Mouse (Mus musculus): ENCODE data around the gene Sbf2.
"Not testable (repeated sequence)": the region's sequence is repeated elsewhere in the genome, so short reads cannot be mapped to it uniquely, and the experiment has no call there.

Sbf2 gene

DNA sequence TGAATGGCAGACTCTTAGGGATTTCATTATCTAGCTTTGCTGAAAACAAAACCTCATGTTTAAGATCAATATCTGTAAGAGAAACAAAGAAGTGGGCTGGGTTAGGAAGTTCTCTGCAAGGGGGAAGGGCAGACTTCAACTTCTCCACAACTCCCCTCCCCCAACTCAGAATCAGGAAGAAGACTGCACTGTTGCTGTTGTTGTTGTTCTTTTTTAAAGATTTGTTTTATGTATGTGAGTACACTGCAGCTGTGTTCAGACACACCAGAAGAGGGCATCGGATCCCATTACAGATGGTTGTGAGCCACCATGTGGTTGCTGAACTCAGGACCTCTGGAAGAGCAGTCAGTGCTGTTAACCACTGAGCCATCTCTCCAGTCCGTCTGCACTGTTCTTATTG is 225.8 kb downstream of the Sbf2 start:
- not testable (repeated sequence) for DNase-seq (ENCODE audit: low spot score)

DNA sequence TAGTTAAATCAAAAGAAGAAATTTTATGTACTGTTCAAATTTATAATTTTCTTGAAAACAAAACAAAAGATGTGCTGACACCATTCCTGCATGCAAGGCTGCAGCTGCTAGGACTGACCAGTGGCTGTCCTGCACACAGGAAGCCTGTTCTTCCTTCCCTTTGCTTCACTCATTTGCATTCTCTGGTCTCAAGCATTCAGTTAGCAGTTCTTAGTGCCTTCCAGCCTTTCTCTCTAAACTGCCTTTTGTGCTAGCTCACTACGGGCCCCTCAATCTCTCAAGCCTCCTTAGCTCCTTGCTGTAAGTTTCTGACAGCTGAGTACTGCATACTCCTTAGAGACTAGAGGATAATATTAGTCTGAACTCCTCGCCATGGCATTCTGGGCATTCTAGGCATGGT is 227.2 kb downstream of the Sbf2 start:
- DNase-seq (ENCODE audit: low spot score), result no peak

DNA sequence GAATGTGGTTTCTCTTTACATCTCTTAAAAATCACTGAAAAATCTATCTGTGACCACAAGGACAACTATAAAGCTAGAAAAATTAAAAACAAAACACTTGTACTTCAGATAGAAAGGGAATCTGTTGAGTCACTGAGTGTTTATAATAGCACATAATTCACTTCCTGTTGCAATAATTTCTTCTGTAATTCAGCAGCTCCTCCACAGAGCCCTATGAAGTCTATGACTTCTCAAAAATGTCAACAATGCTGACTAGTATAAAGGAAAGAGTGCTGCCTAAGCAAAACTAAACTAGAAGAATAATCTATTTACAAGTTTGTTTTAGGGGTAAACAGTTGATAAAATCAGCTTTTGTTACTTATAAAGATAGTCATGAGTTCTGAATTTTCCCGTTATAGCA is 229.2 kb downstream of the Sbf2 start:
- DNase-seq (ENCODE audit: low spot score), result no peak

DNA sequence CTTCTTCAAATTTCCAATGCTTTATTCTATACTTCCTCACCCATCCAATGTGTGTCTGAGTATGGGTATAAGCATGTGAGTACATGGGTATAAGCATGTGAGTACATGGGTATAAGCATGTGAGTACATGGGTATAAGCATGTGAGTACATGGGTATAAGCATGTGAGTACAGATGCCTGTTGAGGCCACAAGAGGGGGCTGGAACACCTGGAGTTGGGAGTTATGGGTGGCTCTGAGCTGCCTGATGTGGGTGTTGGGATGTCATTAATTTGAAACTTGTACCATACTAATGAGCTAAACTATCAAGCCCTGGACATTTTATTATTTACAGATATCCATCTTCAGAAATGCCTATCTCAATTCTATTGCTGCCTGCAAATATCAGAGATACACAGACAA is 230.4 kb downstream of the Sbf2 start:
- no peak for DNase-seq (ENCODE audit: low spot score)

DNA sequence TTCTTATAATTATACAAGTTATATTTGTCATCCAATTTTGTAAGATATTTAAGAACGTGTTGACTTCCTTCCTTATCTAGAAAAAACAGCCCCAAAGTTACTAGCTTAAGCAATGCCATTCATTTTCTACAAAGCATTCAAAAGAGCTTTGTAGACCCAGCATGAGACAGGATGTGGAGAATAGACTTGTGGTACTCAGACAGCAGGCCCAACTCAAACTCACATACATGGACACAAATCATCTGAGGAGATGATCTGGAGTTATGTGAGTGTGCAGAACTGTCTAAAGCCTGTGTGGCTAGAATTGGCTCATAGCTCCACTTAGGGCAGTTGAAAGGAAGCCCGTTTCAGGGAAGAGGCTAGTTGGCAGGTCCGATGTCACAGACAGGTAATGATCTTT is 233.1 kb downstream of the Sbf2 start:
- no peak for DNase-seq (ENCODE audit: low spot score)

DNA sequence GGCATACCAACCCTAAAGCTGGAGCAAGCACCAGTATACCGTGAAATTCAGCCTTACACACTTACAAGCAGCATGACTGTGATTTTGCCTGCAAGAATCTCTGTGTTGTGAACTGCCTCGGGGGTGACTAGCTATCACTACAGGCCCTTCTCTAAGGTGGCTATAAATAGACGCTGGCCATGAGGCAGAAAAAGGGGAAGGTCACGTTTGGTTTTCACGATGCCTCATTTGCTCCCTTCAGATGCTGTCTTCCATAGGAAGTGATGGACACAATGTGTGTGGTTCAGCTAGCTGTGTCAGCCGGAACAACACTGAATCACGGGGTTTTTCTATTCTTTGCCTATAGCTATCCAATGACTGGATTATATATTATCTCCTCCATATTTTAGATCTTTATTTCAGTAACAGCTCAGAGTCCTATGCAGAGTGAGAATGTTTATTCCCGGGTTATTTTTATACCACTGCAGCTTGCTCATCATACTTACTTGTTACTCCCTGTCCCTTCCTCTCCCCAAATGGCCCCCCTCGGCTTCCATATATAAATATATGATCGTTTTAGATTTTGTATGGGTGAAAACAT is 235.3 kb downstream of the Sbf2 start:
- no peak for DNase-seq (ENCODE audit: low spot score)

DNA sequence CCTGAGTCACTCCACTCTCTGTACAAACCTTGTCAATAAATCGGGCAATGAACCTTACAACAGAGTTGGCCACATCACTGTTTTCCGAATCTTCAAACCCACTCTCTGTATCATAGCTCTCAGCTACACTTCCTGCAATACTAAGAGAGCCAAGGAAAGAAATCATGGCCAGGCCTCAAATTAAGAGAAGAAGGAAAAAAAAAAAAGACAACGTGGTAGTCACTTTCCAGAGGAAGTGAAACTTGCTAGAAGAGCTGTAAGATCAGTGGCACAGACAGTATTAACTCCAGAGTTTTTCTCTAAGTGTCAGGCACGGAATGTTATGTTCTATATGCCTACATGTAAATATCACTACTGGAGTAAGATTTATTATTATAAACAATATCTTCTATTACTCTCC is 242.2 kb downstream of the Sbf2 start:
- no peak for DNase-seq (ENCODE audit: low spot score)

DNA sequence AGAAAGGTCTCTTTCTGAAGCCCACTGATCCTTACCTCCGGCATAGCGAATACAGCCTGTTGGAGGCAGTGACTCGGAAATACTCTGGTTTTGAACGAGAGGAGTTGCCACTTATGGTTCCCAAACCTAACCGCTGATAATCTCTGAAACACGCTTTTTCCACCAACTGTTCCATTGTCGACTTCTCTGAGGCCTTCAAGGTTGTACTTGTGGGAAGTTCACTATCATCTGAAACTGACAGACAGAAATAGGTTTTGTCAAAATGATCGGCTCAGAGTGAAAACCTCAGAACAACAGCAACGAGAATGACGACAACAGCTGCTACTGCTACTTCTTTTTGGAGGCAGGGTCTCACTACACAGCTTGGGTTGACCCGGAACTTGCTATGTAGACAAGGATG is 252.7 kb downstream of the Sbf2 start:
- no peak for DNase-seq (ENCODE audit: low spot score)

DNA sequence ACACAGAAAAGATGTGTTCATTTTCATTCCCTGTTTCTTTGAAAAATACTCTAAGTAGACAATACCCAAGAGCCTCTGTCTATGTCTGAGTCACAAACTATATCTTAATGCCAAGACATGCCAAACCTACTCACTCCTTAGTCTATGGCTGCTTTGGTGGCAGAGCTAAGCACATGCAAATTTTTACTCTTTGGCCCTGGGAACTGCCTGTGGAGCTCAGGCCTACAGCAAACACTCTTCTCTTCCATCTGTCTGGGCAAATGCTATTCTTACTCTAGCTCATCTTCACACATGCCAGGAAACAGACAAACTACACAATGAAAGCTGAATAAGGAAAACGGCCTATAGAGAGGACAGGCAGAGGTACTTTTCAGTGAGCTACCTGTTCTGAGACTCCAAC is 253.2 kb downstream of the Sbf2 start:
- no peak for DNase-seq (ENCODE audit: low spot score)

DNA sequence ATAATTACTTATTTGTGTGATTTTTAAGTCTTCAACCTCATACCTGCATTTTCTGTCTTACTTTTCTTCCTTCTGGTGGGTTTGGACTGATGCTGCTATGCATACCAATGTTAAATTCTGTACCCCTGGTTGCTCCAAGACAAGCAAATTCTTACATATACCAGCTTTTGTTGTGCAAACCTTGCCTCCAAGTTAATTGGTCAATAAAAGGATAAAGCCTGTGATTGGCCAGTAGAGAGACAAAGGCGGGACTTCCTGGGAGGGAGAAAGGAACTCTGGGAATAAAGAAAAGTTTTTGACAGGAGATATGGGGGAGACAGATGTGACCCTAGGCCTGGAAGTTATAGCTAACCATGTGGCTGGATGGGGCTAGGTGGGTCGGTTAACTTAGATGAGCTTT is 255.3 kb downstream of the Sbf2 start:
- no peak for DNase-seq (ENCODE audit: low spot score)

DNA sequence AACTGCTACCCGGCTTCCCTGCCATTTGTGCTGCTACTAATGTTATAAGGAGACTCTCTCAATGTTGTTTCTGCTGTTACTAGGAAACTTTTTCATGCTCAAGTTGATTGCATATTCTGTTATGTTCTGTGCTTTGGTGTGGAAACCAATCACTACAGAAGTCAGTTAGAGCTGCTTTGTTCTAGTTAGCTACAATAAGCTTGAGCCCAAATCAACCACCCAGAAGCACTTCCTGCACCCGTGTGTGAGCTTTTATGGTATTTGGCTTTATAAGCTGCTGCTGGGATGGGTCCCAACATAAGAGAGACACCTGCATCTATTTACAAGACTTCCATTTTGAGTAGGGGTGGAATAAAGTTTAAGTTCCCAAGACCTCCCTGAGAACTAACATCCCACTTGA is 260.8 kb downstream of the Sbf2 start:
- no peak for DNase-seq (ENCODE audit: low spot score)

DNA sequence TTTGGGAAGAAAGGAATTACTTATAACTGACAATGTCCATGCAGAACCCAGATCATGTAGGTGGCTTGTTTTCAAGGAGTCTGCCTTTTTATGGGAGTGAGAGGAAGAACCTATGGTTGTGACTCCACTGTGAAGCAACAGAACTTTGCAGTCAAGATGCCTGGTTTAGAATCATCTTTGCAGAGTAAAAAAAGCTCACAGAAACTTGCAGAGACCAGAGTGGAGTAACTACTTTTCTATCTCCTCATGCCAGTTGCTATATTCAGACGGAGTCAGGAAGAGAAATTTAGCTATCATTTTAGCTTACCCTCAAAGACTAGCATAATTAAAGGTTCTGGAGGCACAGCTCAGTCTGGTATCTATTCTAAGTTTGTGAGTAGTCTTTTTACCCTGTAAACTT is 267.5 kb downstream of the Sbf2 start:
- DNase-seq (ENCODE audit: low spot score), result no peak

DNA sequence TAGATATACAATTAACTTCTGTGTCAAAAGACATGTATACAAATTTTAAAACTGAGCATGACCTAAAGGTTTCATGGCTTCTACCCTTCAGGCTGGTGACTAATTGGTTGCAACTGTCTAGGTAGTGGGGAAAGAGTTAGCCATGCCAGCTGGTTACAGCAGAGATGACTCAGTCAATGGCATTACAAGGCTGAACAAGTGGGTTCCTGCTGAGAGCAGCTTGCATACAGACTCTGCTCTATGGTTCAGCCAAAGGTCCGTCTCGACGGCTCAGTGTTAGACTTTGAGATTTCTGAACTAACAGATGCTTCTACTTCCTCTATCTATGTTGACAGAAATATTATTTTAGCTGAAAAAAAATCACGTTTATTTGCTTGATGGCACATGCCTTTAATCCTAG is 277.1 kb downstream of the Sbf2 start:
- DNase-seq (ENCODE audit: low spot score), result no peak

DNA sequence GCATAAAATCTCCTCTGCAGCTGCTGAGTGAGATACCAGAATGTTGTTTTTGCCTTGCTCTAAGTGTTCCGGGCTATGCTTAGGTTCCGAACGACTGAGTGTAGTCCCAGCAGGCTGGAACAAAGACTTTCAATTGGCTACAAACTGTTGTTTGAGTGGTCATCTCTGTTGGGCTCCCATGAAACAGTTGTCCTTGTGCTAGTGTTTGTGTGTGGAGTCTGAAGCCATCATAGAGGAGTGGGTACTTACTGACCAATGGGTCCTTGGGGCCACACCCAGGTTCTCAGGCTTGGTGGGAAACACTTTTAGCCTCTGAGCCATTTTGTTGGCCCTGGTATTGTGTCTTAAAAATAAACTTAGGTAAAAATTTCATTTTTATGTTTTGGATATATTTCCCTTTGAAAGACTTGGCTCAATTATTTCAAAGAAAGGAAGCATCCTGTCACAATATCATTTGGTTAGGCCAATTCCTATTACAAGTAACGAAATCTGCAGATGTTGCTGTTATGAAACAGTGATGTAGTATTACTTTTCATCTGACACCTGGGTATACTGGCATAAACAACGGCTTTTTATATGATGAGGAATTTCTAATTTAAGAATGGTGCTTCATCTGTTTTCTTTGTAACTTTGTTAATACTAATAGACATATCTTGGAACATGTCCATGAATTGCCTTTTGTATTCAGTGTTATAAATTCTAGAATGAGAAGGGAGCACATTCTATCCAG is 289.2 kb downstream of the Sbf2 start:
- no peak for DNase-seq (ENCODE audit: low spot score)

DNA sequence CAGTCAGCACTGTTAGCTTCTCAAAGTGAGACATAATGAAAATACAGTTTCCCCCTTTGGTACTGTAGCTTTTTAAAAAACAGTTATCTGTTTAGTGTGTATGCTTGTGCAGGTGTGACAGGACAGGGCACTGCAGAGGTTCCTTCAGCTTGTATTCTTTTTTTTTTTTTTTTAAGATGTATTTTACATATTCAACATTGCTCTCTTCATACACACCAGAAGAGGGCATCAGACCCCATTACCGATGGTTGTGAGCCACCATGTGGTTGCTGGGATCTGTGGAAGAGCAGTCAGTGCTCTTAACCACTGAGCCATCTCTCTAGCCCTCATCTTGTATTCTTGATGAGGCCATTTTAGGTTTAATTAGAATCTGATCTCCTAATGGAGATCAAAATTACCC is 289.9 kb downstream of the Sbf2 start:
- DNase-seq (ENCODE audit: low spot score), result no peak

DNA sequence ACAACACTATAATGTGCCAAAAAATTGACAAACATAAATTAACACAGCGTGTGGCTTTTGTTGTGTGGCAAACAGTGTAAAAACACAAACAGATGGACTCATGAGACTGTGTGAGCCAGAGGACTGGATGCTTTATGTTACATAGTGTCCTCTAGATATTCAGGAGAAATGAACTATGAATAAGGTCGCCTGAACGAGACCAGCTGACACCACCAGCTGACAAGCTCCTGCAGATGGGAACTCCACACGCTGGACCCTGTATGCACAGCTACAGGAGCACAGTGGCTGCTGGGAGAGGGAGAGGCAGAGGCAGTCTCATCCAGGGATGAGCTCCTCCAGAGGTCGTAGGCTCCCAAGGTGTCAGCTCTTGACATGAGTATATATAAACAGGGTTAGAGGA is 293.6 kb downstream of the Sbf2 start:
- no peak for DNase-seq (ENCODE audit: low spot score)

DNA sequence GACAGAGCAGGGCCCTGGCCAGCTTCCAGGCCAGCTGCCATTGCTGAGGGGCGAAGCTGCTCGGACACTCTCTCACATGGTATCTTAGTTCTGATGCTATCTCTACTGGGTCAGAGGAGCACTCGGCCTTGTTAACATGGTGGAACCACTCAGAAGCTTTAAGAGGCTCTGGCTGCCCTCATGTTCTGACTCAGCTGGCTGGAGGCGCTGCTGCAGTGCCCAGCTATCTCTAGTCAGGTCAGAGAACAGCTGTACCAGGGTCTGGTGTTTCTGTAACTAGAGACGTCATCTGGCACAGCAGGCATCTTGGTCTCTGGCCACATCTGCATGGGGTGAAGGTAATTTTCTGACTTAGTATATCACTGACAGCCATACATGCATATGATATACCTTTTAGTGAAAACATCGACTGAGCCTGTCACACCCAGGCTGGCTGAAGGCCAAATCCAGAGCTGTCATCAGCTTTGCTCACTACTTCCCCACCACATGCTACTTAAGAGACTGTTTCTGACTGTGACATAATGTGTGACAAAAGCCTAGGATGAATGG is 295.7 kb downstream of the Sbf2 start:
- no peak for DNase-seq (ENCODE audit: low spot score)

DNA sequence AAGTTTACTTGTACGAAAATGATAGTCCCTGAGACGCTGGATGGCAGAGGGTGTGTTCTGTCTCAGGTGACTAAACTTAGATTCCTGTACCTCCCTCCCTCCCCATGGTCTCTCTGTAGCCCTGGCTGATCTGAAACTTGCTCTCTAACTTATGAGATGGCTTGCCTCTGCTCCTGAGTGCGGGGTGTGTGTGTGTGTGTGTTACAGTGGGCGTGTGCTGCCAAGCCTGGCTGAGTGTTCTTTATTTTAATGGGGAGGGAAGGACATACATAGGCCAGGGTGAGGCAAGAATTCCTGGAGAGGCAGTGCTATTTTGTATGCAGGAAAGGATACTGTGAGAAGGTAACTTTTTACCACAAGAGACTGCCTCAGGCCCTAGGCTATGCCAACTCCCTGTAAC is 297.3 kb downstream of the Sbf2 start:
- no peak for DNase-seq (ENCODE audit: low spot score)

DNA sequence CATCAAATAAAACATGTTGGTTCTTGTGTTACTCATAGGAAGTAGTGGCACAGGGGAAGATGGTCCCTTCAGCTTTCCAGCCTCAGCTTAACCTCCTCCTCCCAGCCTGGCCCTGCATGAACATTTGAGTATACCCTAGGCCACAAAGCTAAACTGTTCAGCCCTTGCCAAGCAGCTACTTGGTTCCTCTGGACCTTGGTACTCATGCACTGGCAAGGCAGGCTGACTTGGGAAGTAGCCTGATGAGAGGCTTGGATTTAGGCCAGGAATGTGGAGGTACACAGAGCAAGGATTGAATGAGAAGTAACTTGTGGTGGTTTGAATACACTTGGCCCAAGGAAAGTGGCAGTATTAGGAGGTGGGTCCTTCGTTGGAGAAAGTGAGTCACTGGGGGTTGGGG is 299.4 kb downstream of the Sbf2 start:
- no peak for DNase-seq (ENCODE audit: low spot score)

DNA sequence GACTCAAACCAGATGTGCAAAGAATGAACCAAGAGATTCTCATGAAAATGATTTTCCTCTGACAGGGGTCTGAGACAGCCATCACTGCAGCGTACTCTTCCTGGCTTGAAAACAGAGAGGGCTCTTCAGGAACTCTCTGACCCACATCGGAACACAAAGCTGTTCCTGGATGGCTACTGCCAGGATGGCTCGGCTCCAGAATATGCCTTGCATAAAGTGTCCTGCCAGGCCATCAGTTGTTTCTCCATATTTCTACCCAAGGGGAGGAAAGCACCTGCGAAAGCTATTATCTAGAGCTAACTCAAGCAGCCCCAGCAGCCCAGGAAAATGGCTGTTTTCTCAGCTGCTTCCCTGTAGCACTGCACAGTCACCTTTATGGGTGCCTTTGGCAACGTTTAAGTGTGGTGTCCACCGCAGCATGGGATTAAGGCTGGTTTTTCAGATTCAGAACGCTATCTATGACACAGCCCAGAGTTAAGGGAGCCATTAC is 300.3 kb downstream of the Sbf2 start:
- DNase-seq (ENCODE audit: low spot score), result no peak

DNA sequence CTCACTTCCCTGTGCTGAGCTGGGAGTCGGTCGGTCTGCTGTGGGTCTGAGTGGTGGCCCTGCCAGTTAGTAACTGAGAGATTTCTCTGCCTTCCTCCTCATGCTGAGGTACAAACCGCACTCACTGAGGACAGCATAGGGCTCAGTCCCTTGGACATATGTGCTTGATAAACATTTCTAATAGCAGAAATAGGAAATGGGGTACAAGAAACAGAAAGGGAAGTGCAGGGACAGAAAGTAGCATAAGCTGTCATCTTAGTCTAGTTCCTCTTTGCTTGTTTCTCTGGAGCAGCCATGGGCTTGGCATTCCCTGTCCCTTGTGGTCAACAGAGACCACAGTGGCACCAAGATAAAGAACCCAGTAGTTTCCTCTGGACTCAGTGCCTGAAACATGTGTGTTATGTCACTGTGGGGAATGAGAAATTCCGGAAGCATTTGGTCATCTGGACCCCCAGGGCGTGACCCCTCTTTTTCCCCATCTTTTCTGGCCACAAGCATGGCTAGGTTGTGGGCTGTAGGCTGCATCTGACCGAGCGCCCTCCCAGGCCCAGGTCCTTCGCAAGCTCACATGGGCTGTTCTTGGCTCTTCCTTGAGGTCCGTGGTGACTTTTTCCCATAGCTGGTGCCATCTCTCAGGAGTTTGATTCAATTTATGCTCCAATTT is 301.2 kb downstream of the Sbf2 start:
- DNase-seq (ENCODE audit: low spot score), result no peak

DNA sequence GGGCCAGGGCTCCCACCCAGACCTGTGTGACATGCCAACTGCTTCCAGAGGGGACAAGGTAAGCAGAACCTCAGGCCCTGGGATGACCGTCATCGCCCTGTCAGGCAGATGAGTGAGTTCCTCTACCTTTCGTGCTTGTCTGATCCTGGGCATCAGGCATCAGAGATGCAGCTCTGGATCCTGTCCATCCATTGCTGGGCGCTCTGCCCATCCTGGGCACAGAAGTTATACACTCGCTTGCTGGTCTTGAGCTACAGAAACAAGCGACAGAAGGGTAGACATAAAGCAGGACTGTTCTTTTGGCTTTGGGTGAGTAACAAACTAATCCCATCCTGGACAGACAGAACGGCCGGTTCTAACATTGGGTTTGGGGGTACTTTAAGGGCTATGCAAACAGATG is 305.5 kb downstream of the Sbf2 start:
- no peak for DNase-seq (ENCODE audit: low spot score)

DNA sequence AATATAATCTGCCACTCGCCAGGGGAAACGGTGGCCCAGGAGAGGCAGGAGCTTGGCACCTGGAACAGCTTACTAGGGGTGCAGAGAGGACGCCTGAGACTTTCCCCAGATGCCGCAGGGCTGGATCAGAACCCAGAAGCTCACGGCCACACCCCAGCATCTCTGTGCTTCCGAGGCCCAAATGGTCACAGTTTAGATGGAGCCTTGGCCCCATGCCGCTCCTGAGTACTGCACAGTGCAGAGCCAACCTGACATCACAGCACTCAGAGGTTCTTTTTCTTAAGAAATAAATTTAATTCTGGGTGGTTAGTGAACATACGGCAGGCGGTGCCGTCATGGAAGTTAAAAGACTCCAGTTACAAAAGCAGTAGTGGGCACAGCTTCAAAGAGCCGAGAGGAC is 307.0 kb downstream of the Sbf2 start:
- DNase-seq (ENCODE audit: low spot score), result no peak

Measured in c-Kit-positive CD71-positive TER-119-positive erythroid progenitor cells, embryonic 14.5 days (primary cell).